Mouse (Mus musculus) lung, postnatal 4 days (tissue): ENCODE measurements around the gene Gm5891.
"Not testable (repeated sequence)": the region's sequence is repeated elsewhere in the genome, so short reads cannot be mapped to it uniquely, and the experiment has no call there.

Experiments
- DNase-seq, 2 experiments: peaks; one replicate each; pipeline ENCODE4 v3.0.0; 2021

Gene Gm5891

GRCm38 (mm10) chr7:21921191-21921590, at the start of gene Gm5891:
Gene Gm5891, minus strand, starts transcription at chr7:21921291.
- not testable (repeated sequence) for DNase-seq
